Mouse (Mus musculus) v-Abl transformed pro-B cells (cell line): ENCODE measurements at regions not wholly inside any gene's neighbourhood (a gene's known extent, or its start where the extent isn't known, plus 50 kb on each side); places are given as distances from the start of the nearest gene placed in this dataset.
"Not testable (repeated sequence)": the region's sequence is repeated elsewhere in the genome, so short reads cannot be mapped to it uniquely, and the experiment has no call there.

Source experiments
- in situ Hi-C, 2 experiments: fragments of 400-800 bp; cut with MboI; formaldehyde crosslinking; loops; one replicate each; pipeline ENCODE4 v1.15.1; 2025; ENCODE audit not compliant: unreplicated experiment in 2 of 2

- in situ Hi-C loops: no loop called here
Measured at GRCm38 (mm10) chr16:29891472-29891871, 172.7 kb upstream of the Hes1 start.

GRCm38 (mm10) chr16:29893871-29894828, 170.0 kb upstream of the Hes1 start:
- in situ Hi-C loops: no loop called here

GRCm38 (mm10) chr16:29896393-29896792, 167.8 kb upstream of the Hes1 start:
- in situ Hi-C loops: no loop called here

GRCm38 (mm10) chr16:29903510-29903909, 160.7 kb upstream of the Hes1 start:
- in situ Hi-C loops: no loop called here

- in situ Hi-C loops: no loop called here
Measured at GRCm38 (mm10) chr16:29904183-29904775, 159.9 kb upstream of the Hes1 start.

- in situ Hi-C loops: no loop called here
Measured at GRCm38 (mm10) chr16:29907331-29907730, 156.9 kb upstream of the Hes1 start.

- in situ Hi-C loops: no loop called here
Measured at GRCm38 (mm10) chr16:29908031-29908430, 156.2 kb upstream of the Hes1 start.

GRCm38 (mm10) chr16:29909923-29910465, 154.2 kb upstream of the Hes1 start:
- in situ Hi-C loops: no loop called here

- in situ Hi-C loops: no loop called here
Measured at GRCm38 (mm10) chr16:29911164-29911571, 153.0 kb upstream of the Hes1 start.

- in situ Hi-C loops: no loop called here
Measured at GRCm38 (mm10) chr16:29913357-29914010, 150.7 kb upstream of the Hes1 start.

GRCm38 (mm10) chr16:29915346-29915745, 148.8 kb upstream of the Hes1 start:
- in situ Hi-C loops: no loop called here

GRCm38 (mm10) chr16:29917989-29918388, 146.2 kb upstream of the Hes1 start:
- in situ Hi-C loops: no loop called here

GRCm38 (mm10) chr16:29918396-29918795, 145.8 kb upstream of the Hes1 start:
- in situ Hi-C loops: no loop called here

- in situ Hi-C loops: no loop called here
Measured at GRCm38 (mm10) chr16:29920940-29921339, 143.2 kb upstream of the Hes1 start.

GRCm38 (mm10) chr16:29921385-29921784, 142.8 kb upstream of the Hes1 start:
- in situ Hi-C loops: no loop called here

- in situ Hi-C loops: not testable (repeated sequence)
Measured at GRCm38 (mm10) chr16:29927276-29927675, 136.9 kb upstream of the Hes1 start.

- in situ Hi-C loops: no loop called here
Measured at GRCm38 (mm10) chr16:29928291-29928690, 135.9 kb upstream of the Hes1 start.

GRCm38 (mm10) chr16:29931746-29932351, 132.3 kb upstream of the Hes1 start:
- in situ Hi-C loops: no loop called here

- in situ Hi-C loops: no loop called here
Measured at GRCm38 (mm10) chr16:29934649-29935048, 129.5 kb upstream of the Hes1 start.

GRCm38 (mm10) chr16:29938700-29939099, 125.5 kb upstream of the Hes1 start:
- in situ Hi-C loops: no loop called here
